Mouse (Mus musculus): ENCODE results near the gene Dtymk. TPM values are rescaled to one million over a fixed set of nuclear protein-coding genes. Genes with fewer than 3 reads are reported as not detected.

Gene Dtymk
- polyA plus RNA-seq, 1 experiment = 255 TPM

- peaks cover 79% of the 10 kb centered on the region for H3K79me2 ChIP-seq (ENCODE audit: control insufficient read depth, insufficient read depth)
- H3K4me3 ChIP-seq (ENCODE audit: insufficient read depth, poor library complexity, severe bottlenecking) = no peak overlapping the region
- peaks cover 28% of the 10 kb centered on the region for H3K79me3 ChIP-seq (ENCODE audit: low read depth)
- H3K36me3 ChIP-seq (ENCODE audit: control insufficient read depth, insufficient read depth) = peaks cover 31% of the 10 kb centered on the region
- H3ac ChIP-seq (ENCODE audit: control insufficient read depth, insufficient read length, low read depth) = no peak overlapping the region
- no peaks in the 10 kb centered on the region for H3K27me3 ChIP-seq (ENCODE audit: control insufficient read depth, insufficient read depth, insufficient read length)
- TF ChIP-seq CEBPB (IDR thresholded peaks at IDR 0.05; ENCODE audit: low read depth) (peak; percentile 8), MYOG (IDR thresholded peaks at IDR 0.05; ENCODE audit: control insufficient read depth, extremely low read depth, insufficient read length) (no peak)
These were observed 53.2 kb downstream of the Dtymk start for GRCm38 (mm10) chr1:93748539-93748938.

- H3K4me3 ChIP-seq (ENCODE audit: insufficient read depth, poor library complexity, severe bottlenecking) = no peak overlapping the region
- TF ChIP-seq CTCF (IDR thresholded peaks at IDR 0.05; ENCODE audit: control insufficient read depth, insufficient read depth, insufficient read length) (no peak), MAX (IDR thresholded peaks at IDR 0.05) (no peak), CEBPB (IDR thresholded peaks at IDR 0.05; ENCODE audit: low read depth) (no peak), FOSL1 (IDR thresholded peaks at IDR 0.05; ENCODE audit: insufficient read depth, low read length, poor library complexity, severe bottlenecking) (no peak), MYOD1 (IDR thresholded peaks at IDR 0.05; ENCODE audit: control insufficient read depth, insufficient read length, low read depth) (no peak), MYOG (IDR thresholded peaks at IDR 0.05; ENCODE audit: control insufficient read depth, extremely low read depth, insufficient read length) (no peak), USF1 (IDR thresholded peaks at IDR 0.05; ENCODE audit: low read depth) (no peak)
- H3ac ChIP-seq (ENCODE audit: control insufficient read depth, insufficient read length, low read depth) = no peak overlapping the region
- H3K27me3 ChIP-seq (ENCODE audit: control insufficient read depth, insufficient read depth, insufficient read length) = no peaks in the 10 kb centered on the region
- peaks cover 76% of the 10 kb centered on the region for H3K79me2 ChIP-seq (ENCODE audit: control insufficient read depth, insufficient read depth)
- H3K79me3 ChIP-seq (ENCODE audit: low read depth) = peaks cover 22% of the 10 kb centered on the region
- H3K36me3 ChIP-seq (ENCODE audit: control insufficient read depth, insufficient read depth) = peaks cover 31% of the 10 kb centered on the region
These were observed 55.6 kb downstream of the Dtymk start for GRCm38 (mm10) chr1:93746179-93746578.

DNA sequence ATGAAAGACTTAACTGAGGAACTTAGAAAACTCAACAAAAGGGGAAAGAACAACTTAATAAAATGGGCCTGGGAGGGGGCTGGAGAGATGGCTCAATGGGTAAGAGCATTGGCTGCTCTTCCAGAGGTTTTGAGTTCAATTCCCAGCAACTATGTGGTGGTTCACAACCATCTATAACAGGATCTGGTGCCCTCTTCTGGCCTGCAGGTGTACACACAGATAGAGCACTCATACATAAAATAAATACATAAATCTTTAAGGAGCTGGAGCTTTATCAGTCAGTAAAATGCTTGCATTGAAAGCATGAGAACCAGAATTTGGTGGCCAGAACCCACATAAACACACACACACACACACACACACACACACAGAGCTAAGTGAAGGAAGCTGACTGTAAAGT, 58.8 kb downstream of the Dtymk start:
- Histone ChIP-seq H3ac (ENCODE audit: control insufficient read depth, insufficient read length, low read depth) (no peak overlapping the region), H3K79me3 (ENCODE audit: low read depth) (peaks cover 23% of the 10 kb centered on the region), H3K36me3 (ENCODE audit: control insufficient read depth, insufficient read depth) (peaks cover 13% of the 10 kb centered on the region), H3K4me3 (ENCODE audit: insufficient read depth, poor library complexity, severe bottlenecking) (no peak overlapping the region), H3K79me2 (ENCODE audit: control insufficient read depth, insufficient read depth) (peaks cover 80% of the 10 kb centered on the region), H3K27me3 (ENCODE audit: control insufficient read depth, insufficient read depth, insufficient read length) (no peaks in the 10 kb centered on the region)
- TF ChIP-seq MAX (IDR thresholded peaks at IDR 0.05) = no peak
- TF ChIP-seq USF1 (IDR thresholded peaks at IDR 0.05; ENCODE audit: low read depth) = no peak
- no peak for TF ChIP-seq CTCF (IDR thresholded peaks at IDR 0.05; ENCODE audit: control insufficient read depth, insufficient read depth, insufficient read length)
- no peak for TF ChIP-seq CEBPB (IDR thresholded peaks at IDR 0.05; ENCODE audit: low read depth)
- TF ChIP-seq MYOG (IDR thresholded peaks at IDR 0.05; ENCODE audit: control insufficient read depth, extremely low read depth, insufficient read length) = no peak
- TF ChIP-seq MYOD1 (IDR thresholded peaks at IDR 0.05; ENCODE audit: control insufficient read depth, insufficient read length, low read depth) = no peak
- no peak for TF ChIP-seq FOSL1 (IDR thresholded peaks at IDR 0.05; ENCODE audit: insufficient read depth, low read length, poor library complexity, severe bottlenecking)

Other genes starting within 250 kb of the Dtymk start
- 57.6 TPM for gene Stk25, start 143.3 kb downstream of the Dtymk start, polyA plus RNA-seq (2012; fragmentation: generic; extraction: Trizol)
- gene Bok, start 116.3 kb downstream of the Dtymk start, polyA plus RNA-seq (2012; fragmentation: generic; extraction: Trizol) = 219 TPM
- 43.4 TPM for gene Atg4b, start 50.4 kb downstream of the Dtymk start, polyA plus RNA-seq (2012; fragmentation: generic; extraction: Trizol)
- gene Thap4, start 47.1 kb downstream of the Dtymk start, polyA plus RNA-seq (2012; fragmentation: generic; extraction: Trizol) = 65.2 TPM
- 6.1 TPM for gene Ing5, start 2.0 kb upstream of the Dtymk start, polyA plus RNA-seq (2012; fragmentation: generic; extraction: Trizol)
- 6.6 TPM for gene D2hgdh, start 23.0 kb upstream of the Dtymk start, polyA plus RNA-seq (2012; fragmentation: generic; extraction: Trizol)
- not detected for gene Gal3st2, start 59.4 kb upstream of the Dtymk start, polyA plus RNA-seq (2012; fragmentation: generic; extraction: Trizol)
- gene Gal3st2b, start 116.4 kb upstream of the Dtymk start, polyA plus RNA-seq (2012; fragmentation: generic; extraction: Trizol) = not detected
- gene Gal3st2c, start 188.6 kb upstream of the Dtymk start, polyA plus RNA-seq (2012; fragmentation: generic; extraction: Trizol) = not detected
- gene Neu4, start 218.5 kb upstream of the Dtymk start, polyA plus RNA-seq (2012; fragmentation: generic; extraction: Trizol) = not detected